Mouse (Mus musculus): ENCODE measurements around the gene Glyatl3. TPM values are rescaled to one million over a fixed set of nuclear protein-coding genes. Genes with fewer than 3 reads are reported as not detected.
A peak's percentile ranks its signal among the peaks of the same experiment; 100 is the strongest.

The Glyatl3 gene
- polyA plus RNA-seq, 1 experiment from 2014 or later = not detected

DNA sequence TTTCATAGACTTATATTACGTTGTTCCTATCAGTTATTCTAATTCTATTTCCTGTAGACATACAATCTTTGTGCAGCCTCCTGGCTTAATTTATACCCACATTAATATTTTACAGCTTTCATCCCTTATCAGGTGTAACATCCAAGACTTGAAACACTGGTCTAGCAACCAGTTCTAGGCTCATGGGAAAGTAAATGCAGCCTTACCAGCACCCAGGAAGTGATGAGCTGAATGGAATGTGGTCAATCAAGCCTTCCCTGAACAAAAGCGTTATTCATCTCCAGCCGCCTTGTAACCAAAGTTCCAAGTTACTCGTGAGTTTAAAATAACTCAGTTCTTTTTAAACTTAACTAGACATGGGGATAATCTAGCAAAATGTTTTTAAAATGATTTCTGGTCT lies 29.0 kb downstream of the Glyatl3 start:
- Histone ChIP-seq H3K36me3 (no peaks in the 10 kb centered on the region), H3K4me2 (replicated peaks) (no peak overlapping the region), H3K4me3 (replicated peaks) (no peak overlapping the region), H3K9ac (replicated peaks) (no peak overlapping the region), H3K27me3 (peaks cover 3% of the 10 kb centered on the region; the same call in 1 of the 2 replicates), H3K27ac (no peak overlapping the region), H3K4me1 (replicated peaks) (peaks cover 5% of the 10 kb centered on the region), H3K9me3 (no peaks in the 10 kb centered on the region)
- ATAC-seq = no peak
- 86% methylated on average over 4 of the region's 4 CpGs for WGBS

GRCm38 (mm10) chr17:40882172-40882571 lies 32.0 kb downstream of the Glyatl3 start:
- Histone ChIP-seq H3K27me3 (peaks cover 10% of the 10 kb centered on the region; the same call in 1 of the 2 replicates), H3K9ac (replicated peaks) (no peak overlapping the region), H3K4me2 (replicated peaks) (no peak overlapping the region), H3K27ac (no peak overlapping the region), H3K36me3 (no peaks in the 10 kb centered on the region), H3K9me3 (no peaks in the 10 kb centered on the region), H3K4me3 (replicated peaks) (no peak overlapping the region), H3K4me1 (replicated peaks) (peaks cover 11% of the 10 kb centered on the region)
- ATAC-seq = no peak
- 92% methylated on average over 6 of the region's 6 CpGs for WGBS

GRCm38 (mm10) chr17:40879924-40880691 lies 34.0 kb downstream of the Glyatl3 start, which contains the start of gene 9130008F23Rik:
Gene 9130008F23Rik, minus strand, starts transcription at chr17:40880559.
- Histone ChIP-seq H3K9ac (replicated peaks) (peak within 1 kb of the TSS; percentile 62), H3K4me3 (replicated peaks) (peak within 1 kb of the TSS; percentile 55), H3K27me3 (peaks cover 10% of the 10 kb centered on the region; the same call in 1 of the 2 replicates), H3K27ac (no peak within 1 kb of the TSS), H3K9me3 (no peaks in the 10 kb centered on the region), H3K36me3 (no peaks in the 10 kb centered on the region), H3K4me1 (replicated peaks) (peaks cover 11% of the 10 kb centered on the region), H3K4me2 (replicated peaks) (peak within 1 kb of the TSS; percentile 93)
- under 1% methylated on average over 40 of the region's 40 CpGs for WGBS
- ATAC-seq = peak; percentile 83

- H3K4me1 ChIP-seq (replicated peaks) = peaks cover 11% of the 10 kb centered on the region
- H3K4me3 ChIP-seq (replicated peaks) = peak overlapping the region; percentile 55
- H3K27ac ChIP-seq = no peak overlapping the region
- no peaks in the 10 kb centered on the region for H3K9me3 ChIP-seq
- no peaks in the 10 kb centered on the region for H3K36me3 ChIP-seq
- no peak for ATAC-seq
- peak overlapping the region; percentile 62 for H3K9ac ChIP-seq (replicated peaks)
- peaks cover 10% of the 10 kb centered on the region; the same call in 1 of the 2 replicates for H3K27me3 ChIP-seq
- peak overlapping the region; percentile 93 for H3K4me2 ChIP-seq (replicated peaks)
- WGBS = 7% methylated on average over 6 of the region's 6 CpGs
Measured at GRCm38 (mm10) chr17:40879528-40879923, 34.6 kb downstream of the Glyatl3 start.

- no peak for ATAC-seq
- no peak overlapping the region for H3K4me3 ChIP-seq (replicated peaks)
- H3K9me3 ChIP-seq = no peaks in the 10 kb centered on the region
- H3K27me3 ChIP-seq = peaks cover 10% of the 10 kb centered on the region; the same call in 1 of the 2 replicates
- H3K9ac ChIP-seq (replicated peaks) = no peak overlapping the region
- H3K4me1 ChIP-seq (replicated peaks) = peaks cover 11% of the 10 kb centered on the region
- H3K27ac ChIP-seq = no peak overlapping the region
- 40% methylated on average over 3 of the region's 3 CpGs for WGBS
- H3K4me2 ChIP-seq (replicated peaks) = no peak overlapping the region
- H3K36me3 ChIP-seq = no peaks in the 10 kb centered on the region
Measured at GRCm38 (mm10) chr17:40877741-40878140, 36.4 kb downstream of the Glyatl3 start.

DNA sequence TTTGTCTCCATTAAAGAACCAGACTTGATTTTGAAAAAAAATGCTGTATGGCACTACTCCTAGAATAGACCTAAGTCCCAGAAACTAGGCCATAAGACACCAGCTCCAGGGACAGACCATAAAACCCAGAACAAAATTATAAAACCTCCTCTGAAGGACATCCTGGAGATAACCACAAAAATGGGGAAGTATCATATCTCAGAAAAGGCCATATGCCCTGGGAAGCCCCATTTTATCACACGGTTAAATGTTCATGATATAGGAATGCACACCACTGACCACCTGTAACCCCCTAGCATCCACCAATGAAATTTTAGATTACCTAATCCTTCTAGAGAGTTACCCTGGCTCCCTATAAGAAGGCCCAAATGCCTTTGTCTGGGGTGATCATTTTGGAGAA lies 38.6 kb downstream of the Glyatl3 start:
- Histone ChIP-seq H3K9ac (replicated peaks) (no peak overlapping the region), H3K4me1 (replicated peaks) (peaks cover 10% of the 10 kb centered on the region), H3K36me3 (no peaks in the 10 kb centered on the region), H3K4me3 (replicated peaks) (no peak overlapping the region), H3K9me3 (no peaks in the 10 kb centered on the region), H3K27ac (no peak overlapping the region), H3K27me3 (peaks cover 10% of the 10 kb centered on the region; the same call in 1 of the 2 replicates), H3K4me2 (replicated peaks) (no peak overlapping the region)
- 97% methylated on average over 1 of the region's 1 CpGs for WGBS
- ATAC-seq = no peak

DNA sequence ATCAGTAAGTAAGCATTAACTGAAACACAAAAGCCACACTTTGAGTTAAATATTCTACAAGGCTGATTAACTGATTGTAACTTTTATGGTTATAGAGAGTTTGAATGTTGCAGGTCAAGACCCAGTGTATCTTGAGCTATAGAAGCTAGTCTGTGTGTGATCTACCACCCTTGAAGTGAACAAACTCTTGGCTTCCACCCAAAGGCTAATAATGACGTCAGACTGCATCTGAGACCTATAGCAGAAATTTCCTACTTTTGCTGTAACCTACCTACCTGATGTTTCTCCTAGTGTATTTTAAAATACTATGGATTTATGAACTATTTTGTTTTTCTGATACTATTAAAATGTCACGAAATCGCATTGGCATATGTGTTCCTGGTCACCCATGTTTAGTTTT lies 39.4 kb downstream of the Glyatl3 start:
- 90% methylated on average over 3 of the region's 3 CpGs for WGBS
- Histone ChIP-seq H3K9me3 (no peaks in the 10 kb centered on the region), H3K27me3 (peaks cover 4% of the 10 kb centered on the region; the same call in 1 of the 2 replicates), H3K36me3 (no peaks in the 10 kb centered on the region), H3K9ac (replicated peaks) (no peak overlapping the region), H3K4me3 (replicated peaks) (no peak overlapping the region), H3K27ac (no peak overlapping the region), H3K4me1 (replicated peaks) (peaks cover 1% of the 10 kb centered on the region), H3K4me2 (replicated peaks) (no peak overlapping the region)
- no peak for ATAC-seq

DNA sequence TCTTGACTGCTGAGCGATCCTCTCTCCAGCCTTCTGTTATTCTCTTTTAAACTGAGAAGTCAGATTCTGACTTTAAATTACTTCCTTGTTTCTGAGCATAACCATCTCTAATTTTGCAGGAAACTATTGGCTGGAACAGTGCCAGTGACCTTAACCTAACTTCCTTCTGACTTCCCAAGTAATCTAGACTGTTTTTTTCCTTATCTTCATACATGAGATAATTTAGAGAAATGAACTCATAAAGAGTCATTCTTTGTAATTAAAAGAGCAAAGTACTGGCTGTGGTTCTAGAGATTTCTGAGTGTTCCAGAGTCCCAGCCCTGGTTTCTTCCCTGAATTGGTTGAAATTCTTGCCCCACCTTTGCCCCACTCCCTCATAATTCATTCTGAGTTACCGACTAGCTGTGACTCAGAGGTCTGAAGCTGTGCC lies 40.6 kb downstream of the Glyatl3 start:
- H3K27me3 ChIP-seq = no peaks in the 10 kb centered on the region
- no peak for ATAC-seq
- no peak overlapping the region for H3K27ac ChIP-seq
- no peaks in the 10 kb centered on the region for H3K9me3 ChIP-seq
- H3K36me3 ChIP-seq = no peaks in the 10 kb centered on the region
- no peak overlapping the region for H3K4me2 ChIP-seq (replicated peaks)
- H3K4me1 ChIP-seq (replicated peaks) = no peaks in the 10 kb centered on the region
- H3K9ac ChIP-seq (replicated peaks) = no peak overlapping the region
- 81% methylated on average over 2 of the region's 2 CpGs for WGBS
- no peak overlapping the region for H3K4me3 ChIP-seq (replicated peaks)

DNA sequence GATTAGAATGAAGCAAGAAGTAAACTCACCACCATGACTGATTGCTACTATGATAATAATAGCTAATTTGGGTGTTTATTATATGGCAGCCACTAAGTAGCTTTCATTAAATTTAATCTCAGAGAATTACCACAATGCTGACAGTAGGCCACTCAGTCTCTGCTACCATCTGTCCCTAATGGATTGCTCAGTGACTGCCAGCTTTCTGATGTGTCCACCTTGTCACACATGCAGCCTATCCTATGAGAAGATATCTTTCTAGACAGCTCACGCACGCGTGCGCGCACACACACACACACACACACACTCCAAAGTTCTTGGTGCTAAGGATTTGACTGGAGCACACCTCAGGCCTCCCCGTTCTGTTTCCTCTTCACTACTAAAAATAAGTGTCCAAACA lies 41.5 kb downstream of the Glyatl3 start:
- no peak overlapping the region for H3K9ac ChIP-seq (replicated peaks)
- H3K27ac ChIP-seq = no peak overlapping the region
- no peaks in the 10 kb centered on the region for H3K27me3 ChIP-seq
- no peak overlapping the region for H3K4me3 ChIP-seq (replicated peaks)
- H3K36me3 ChIP-seq = no peaks in the 10 kb centered on the region
- H3K4me2 ChIP-seq (replicated peaks) = no peak overlapping the region
- no peak for ATAC-seq
- H3K9me3 ChIP-seq = no peaks in the 10 kb centered on the region
- no peaks in the 10 kb centered on the region for H3K4me1 ChIP-seq (replicated peaks)
- 92% methylated on average over 6 of the region's 6 CpGs for WGBS

DNA sequence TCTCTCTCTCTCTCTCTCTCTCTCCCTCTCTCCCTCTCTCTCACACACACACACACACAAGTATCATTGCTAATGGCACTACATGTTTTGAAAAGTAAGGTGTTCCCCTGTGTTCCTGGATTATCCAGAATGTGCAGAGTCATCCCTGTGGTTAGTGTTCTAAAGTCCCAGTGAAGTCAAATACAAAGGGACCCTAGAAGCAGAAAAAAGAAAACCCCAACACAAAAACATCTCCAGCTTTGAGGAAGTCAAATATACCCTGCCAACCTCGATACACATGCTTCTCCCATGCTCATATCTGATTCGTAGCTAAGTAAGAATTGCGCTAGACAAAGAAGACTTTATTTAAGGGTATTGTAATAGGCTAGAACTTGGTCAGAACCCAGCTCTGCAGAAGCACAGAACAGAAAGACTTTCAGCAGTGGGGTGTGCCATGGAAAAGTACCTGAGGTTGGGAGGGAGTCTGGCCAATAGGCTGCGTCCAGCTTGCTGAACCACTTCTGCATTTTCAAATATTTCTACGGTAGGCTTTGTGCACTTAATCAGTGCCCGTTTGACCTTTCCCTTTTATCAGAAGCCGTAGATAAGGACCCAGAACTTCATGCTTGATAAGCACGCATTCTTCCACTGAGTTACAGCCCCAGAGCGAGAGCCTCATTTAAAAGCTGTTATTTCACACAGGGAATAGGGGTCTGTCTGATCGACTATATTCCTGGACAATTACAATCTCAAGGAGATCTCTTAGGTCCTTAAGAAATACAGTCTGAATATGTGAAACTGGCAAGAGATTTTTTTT lies 45.0 kb downstream of the Glyatl3 start:
- no peaks in the 10 kb centered on the region for H3K27me3 ChIP-seq
- H3K4me3 ChIP-seq (replicated peaks) = no peak overlapping the region
- H3K9me3 ChIP-seq = no peaks in the 10 kb centered on the region
- no peak for ATAC-seq
- H3K9ac ChIP-seq (replicated peaks) = no peak overlapping the region
- no peak overlapping the region for H3K4me2 ChIP-seq (replicated peaks)
- 77% methylated on average over 10 of the region's 10 CpGs for WGBS
- H3K4me1 ChIP-seq (replicated peaks) = no peaks in the 10 kb centered on the region
- H3K36me3 ChIP-seq = no peaks in the 10 kb centered on the region
- no peak overlapping the region for H3K27ac ChIP-seq

GRCm38 (mm10) chr17:40855065-40855464 lies 59.1 kb downstream of the Glyatl3 start:
- Histone ChIP-seq H3K9me3 (no peaks in the 10 kb centered on the region), H3K27ac (no peak overlapping the region)
- no peak for ATAC-seq

More at GRCm38 (mm10) chr17:40855065-40855464, 59.1 kb downstream of the Glyatl3 start:
- no peaks in the 10 kb centered on the region for H3K36me3 ChIP-seq
- no peaks in the 10 kb centered on the region for H3K27me3 ChIP-seq
- H3K4me1 ChIP-seq (replicated peaks) = no peaks in the 10 kb centered on the region
- H3K9ac ChIP-seq (replicated peaks) = no peak overlapping the region
- no peak overlapping the region for H3K4me2 ChIP-seq (replicated peaks)
- no peak overlapping the region for H3K4me3 ChIP-seq (replicated peaks)

Data from midbrain, embryonic 13.5 days (tissue).